Mouse (Mus musculus): ENCODE results near the gene BC067074. TPM values are rescaled to one million over a fixed set of nuclear protein-coding genes. Genes with fewer than 3 reads are reported as not detected.

Gene BC067074
- total RNA-seq, 1 experiment, result 4.1 TPM

DNA sequence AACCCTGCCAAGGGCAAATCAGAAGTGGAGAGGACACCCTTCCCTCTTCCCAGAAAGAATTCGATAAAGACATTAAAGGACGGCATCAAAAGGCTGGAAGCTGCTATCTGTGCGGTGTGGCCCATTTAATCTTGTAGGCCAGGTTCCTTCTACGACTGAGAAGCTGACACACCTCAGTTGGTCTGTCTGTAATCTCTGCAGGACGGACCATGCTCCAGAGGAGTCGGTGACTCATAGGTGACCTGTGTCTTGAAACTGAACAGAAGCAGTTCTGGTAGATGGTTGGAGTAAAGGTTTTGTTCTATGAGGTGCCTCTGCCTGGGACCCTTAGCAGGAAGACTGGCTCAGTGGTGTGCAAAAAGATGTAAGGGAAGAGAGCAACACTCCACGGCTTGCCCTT is 122.6 kb downstream of the BC067074 start:
- Histone ChIP-seq H3K36me3 (ENCODE audit: control insufficient read depth, insufficient read depth, low read length, poor library complexity, severe bottlenecking) (no peaks in the 10 kb centered on the region), H3K9ac (ENCODE audit: insufficient read depth, low read depth, low read length, poor library complexity, severe bottlenecking) (no peak overlapping the region), H3K9me3 (ENCODE audit: control insufficient read depth, insufficient read depth, low read depth, low read length) (no peaks in the 10 kb centered on the region), H3K4me1 (ENCODE audit: control insufficient read depth in 2 of 2, insufficient read depth in 2 of 2, low read length in 2 of 2, poor library complexity in 1 of 2) (no peaks in the 10 kb centered on the region), H3K27ac (ENCODE audit: insufficient read depth, low read depth, low read length, poor library complexity, severe bottlenecking) (no peak overlapping the region), H3K4me3 (ENCODE audit: insufficient read depth in 1 of 2, low read depth in 1 of 2, low read length in 2 of 2, poor library complexity in 1 of 2, severe bottlenecking in 1 of 2) (no peak overlapping the region)
- DNase-seq (ENCODE audit: low read depth, low spot score), result no peak
- in situ Hi-C loops (cut with MboI; ENCODE audit: low sequenced_read_pairs in 2 of 2, unreplicated experiment in 2 of 2), result no loop called here
- TF ChIP-seq ZC3H11A (IDR thresholded peaks at IDR 0.05; ENCODE audit: borderline replicate concordance, low read depth, low read length) (no peak), HCFC1 (IDR thresholded peaks at IDR 0.05; ENCODE audit: borderline replicate concordance, insufficient read depth, low read length) (no peak), MAFK (IDR thresholded peaks at IDR 0.05; ENCODE audit: insufficient read depth, low read depth, low read length) (no peak), ZNF384 (IDR thresholded peaks at IDR 0.05; ENCODE audit: low read depth, low read length) (no peak), CHD2 (IDR thresholded peaks at IDR 0.05; ENCODE audit: low read depth, low read length) (no peak)

DNA sequence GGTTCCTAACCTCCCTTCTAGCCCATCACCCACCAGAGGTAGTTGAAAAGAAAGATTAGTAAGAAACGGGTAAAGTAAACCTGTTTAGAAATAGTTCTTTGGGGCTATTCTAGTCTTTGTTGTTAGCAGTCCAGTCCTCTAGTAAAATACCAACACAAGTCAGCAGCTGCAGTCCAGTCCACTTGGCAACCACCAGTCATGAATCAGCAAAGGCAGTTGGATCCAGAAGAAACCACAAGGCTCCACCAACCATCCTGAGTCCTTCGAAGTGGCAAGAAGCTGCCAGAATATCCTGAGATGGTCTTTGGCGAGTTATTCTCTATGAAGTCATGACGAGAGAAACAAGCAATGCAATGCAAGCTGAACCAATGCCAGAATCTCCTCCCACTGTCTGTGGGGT is 124.0 kb downstream of the BC067074 start:
- no peak for TF ChIP-seq ZNF384 (IDR thresholded peaks at IDR 0.05; ENCODE audit: low read depth, low read length)
- Histone ChIP-seq H3K9me3 (ENCODE audit: control insufficient read depth, insufficient read depth, low read depth, low read length) (no peaks in the 10 kb centered on the region), H3K4me1 (ENCODE audit: control insufficient read depth in 2 of 2, insufficient read depth in 2 of 2, low read length in 2 of 2, poor library complexity in 1 of 2) (no peaks in the 10 kb centered on the region), H3K27ac (ENCODE audit: insufficient read depth, low read depth, low read length, poor library complexity, severe bottlenecking) (no peak overlapping the region), H3K4me3 (ENCODE audit: insufficient read depth in 1 of 2, low read depth in 1 of 2, low read length in 2 of 2, poor library complexity in 1 of 2, severe bottlenecking in 1 of 2) (no peak overlapping the region), H3K36me3 (ENCODE audit: control insufficient read depth, insufficient read depth, low read length, poor library complexity, severe bottlenecking) (no peaks in the 10 kb centered on the region), H3K9ac (ENCODE audit: insufficient read depth, low read depth, low read length, poor library complexity, severe bottlenecking) (no peak overlapping the region)
- in situ Hi-C loops (cut with MboI; ENCODE audit: low sequenced_read_pairs in 2 of 2, unreplicated experiment in 2 of 2), result no loop called here
- DNase-seq (ENCODE audit: low read depth, low spot score), result no peak

DNA sequence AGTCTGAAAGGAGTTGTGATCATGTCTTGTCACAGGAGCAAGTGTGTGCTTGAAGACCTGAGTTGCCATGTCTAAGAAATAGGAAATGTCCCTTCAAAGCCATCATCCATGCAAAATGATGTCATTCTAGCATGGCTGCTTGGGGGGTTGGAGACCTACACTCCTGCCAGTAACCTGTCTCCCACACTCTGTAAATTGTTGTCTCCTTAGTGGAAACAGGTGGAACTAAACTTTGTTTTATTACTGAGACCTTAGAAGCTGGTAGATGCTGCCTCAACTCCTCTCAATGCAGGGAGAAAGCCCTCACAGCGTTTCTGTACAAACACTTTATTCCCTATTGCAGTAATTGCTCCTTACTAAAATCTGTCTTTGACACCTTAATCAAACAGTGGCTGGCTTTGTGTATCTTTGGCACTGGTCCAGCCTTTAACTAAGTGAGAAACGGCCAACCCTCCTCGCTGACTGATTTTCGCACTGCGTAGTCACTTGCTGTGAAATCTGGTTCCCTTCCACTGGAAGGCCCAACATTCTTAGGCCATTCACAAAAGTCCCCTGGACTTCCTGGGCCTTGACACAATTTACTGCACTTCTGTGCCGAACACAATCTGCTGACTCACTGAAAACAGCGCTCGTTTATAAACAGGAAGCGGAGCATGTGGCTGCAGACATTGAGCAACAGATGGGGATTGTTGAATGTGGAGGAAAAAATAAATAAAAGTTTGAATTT is 125.0 kb downstream of the BC067074 start:
- no peak overlapping the region for H3K4me3 ChIP-seq (ENCODE audit: insufficient read depth in 1 of 2, low read depth in 1 of 2, low read length in 2 of 2, poor library complexity in 1 of 2, severe bottlenecking in 1 of 2)
- DNase-seq (ENCODE audit: low read depth, low spot score), result no peak
- no peak for TF ChIP-seq CHD2 (IDR thresholded peaks at IDR 0.05; ENCODE audit: low read depth, low read length)
- no peak for TF ChIP-seq ZNF384 (IDR thresholded peaks at IDR 0.05; ENCODE audit: low read depth, low read length)
- no peak for TF ChIP-seq HCFC1 (IDR thresholded peaks at IDR 0.05; ENCODE audit: borderline replicate concordance, insufficient read depth, low read length)
- no peak for TF ChIP-seq ZC3H11A (IDR thresholded peaks at IDR 0.05; ENCODE audit: borderline replicate concordance, low read depth, low read length)
- TF ChIP-seq MAFK (IDR thresholded peaks at IDR 0.05; ENCODE audit: insufficient read depth, low read depth, low read length), result no peak
- H3K9me3 ChIP-seq (ENCODE audit: control insufficient read depth, insufficient read depth, low read depth, low read length), result no peaks in the 10 kb centered on the region
- in situ Hi-C loops (cut with MboI; ENCODE audit: low sequenced_read_pairs in 2 of 2, unreplicated experiment in 2 of 2), result no loop called here
- no peaks in the 10 kb centered on the region for H3K36me3 ChIP-seq (ENCODE audit: control insufficient read depth, insufficient read depth, low read length, poor library complexity, severe bottlenecking)
- no peak overlapping the region for H3K27ac ChIP-seq (ENCODE audit: insufficient read depth, low read depth, low read length, poor library complexity, severe bottlenecking)
- no peaks in the 10 kb centered on the region for H3K4me1 ChIP-seq (ENCODE audit: control insufficient read depth in 2 of 2, insufficient read depth in 2 of 2, low read length in 2 of 2, poor library complexity in 1 of 2)
- H3K9ac ChIP-seq (ENCODE audit: insufficient read depth, low read depth, low read length, poor library complexity, severe bottlenecking), result no peak overlapping the region

DNA sequence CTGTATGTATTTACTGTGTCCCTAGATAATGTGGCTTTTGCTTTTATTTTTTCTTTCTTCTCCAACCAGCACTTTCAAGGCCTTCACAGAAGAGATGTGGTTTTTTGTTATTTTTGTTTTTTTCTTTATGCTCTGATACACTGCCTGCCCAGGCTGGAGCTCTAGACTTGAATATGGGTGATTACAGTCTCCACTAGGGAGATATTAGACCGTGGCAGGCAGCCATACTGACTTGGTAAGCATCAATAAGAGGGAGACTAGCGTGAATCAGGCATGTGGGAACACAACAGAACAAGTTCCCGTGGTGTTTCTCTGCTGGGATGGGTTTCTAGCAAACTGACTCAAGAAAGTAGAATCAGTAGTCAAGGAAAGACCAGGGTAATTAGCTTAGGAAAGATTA is 125.7 kb downstream of the BC067074 start:
- Histone ChIP-seq H3K9me3 (ENCODE audit: control insufficient read depth, insufficient read depth, low read depth, low read length) (no peaks in the 10 kb centered on the region), H3K36me3 (ENCODE audit: control insufficient read depth, insufficient read depth, low read length, poor library complexity, severe bottlenecking) (no peaks in the 10 kb centered on the region), H3K9ac (ENCODE audit: insufficient read depth, low read depth, low read length, poor library complexity, severe bottlenecking) (no peak overlapping the region), H3K4me1 (ENCODE audit: control insufficient read depth in 2 of 2, insufficient read depth in 2 of 2, low read length in 2 of 2, poor library complexity in 1 of 2) (no peaks in the 10 kb centered on the region), H3K27ac (ENCODE audit: insufficient read depth, low read depth, low read length, poor library complexity, severe bottlenecking) (no peak overlapping the region), H3K4me3 (ENCODE audit: insufficient read depth in 1 of 2, low read depth in 1 of 2, low read length in 2 of 2, poor library complexity in 1 of 2, severe bottlenecking in 1 of 2) (no peak overlapping the region)
- no peak for TF ChIP-seq CHD2 (IDR thresholded peaks at IDR 0.05; ENCODE audit: low read depth, low read length)
- in situ Hi-C loops (cut with MboI; ENCODE audit: low sequenced_read_pairs in 2 of 2, unreplicated experiment in 2 of 2), result no loop called here
- no peak for DNase-seq (ENCODE audit: low read depth, low spot score)

DNA sequence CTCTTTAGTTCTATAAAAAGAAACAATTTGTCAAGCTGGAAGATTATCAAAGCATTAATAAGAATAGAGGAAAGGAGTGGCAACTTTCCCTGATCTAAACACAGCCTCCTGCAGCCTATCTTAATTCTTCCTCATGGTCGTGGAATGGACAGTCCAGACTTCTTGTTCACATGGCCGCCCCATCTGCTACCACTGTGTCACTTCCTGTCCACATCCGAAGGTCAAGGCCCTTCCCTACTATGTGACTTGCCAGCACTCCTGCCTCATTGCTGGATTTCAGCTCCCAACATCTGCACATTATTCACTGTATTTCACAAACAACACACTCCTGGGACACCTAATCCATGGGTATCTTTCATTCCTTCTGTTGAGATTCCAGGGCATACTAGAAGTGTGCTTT is 128.5 kb downstream of the BC067074 start:
- H3K9me3 ChIP-seq (ENCODE audit: control insufficient read depth, insufficient read depth, low read depth, low read length), result no peaks in the 10 kb centered on the region
- no peak overlapping the region for H3K27ac ChIP-seq (ENCODE audit: insufficient read depth, low read depth, low read length, poor library complexity, severe bottlenecking)
- TF ChIP-seq CHD2 (IDR thresholded peaks at IDR 0.05; ENCODE audit: low read depth, low read length) (no peak), MAFK (IDR thresholded peaks at IDR 0.05; ENCODE audit: insufficient read depth, low read depth, low read length) (no peak), ZNF384 (IDR thresholded peaks at IDR 0.05; ENCODE audit: low read depth, low read length) (no peak), ZC3H11A (IDR thresholded peaks at IDR 0.05; ENCODE audit: borderline replicate concordance, low read depth, low read length) (no peak), HCFC1 (IDR thresholded peaks at IDR 0.05; ENCODE audit: borderline replicate concordance, insufficient read depth, low read length) (no peak)
- no peak overlapping the region for H3K4me3 ChIP-seq (ENCODE audit: insufficient read depth in 1 of 2, low read depth in 1 of 2, low read length in 2 of 2, poor library complexity in 1 of 2, severe bottlenecking in 1 of 2)
- no peaks in the 10 kb centered on the region for H3K36me3 ChIP-seq (ENCODE audit: control insufficient read depth, insufficient read depth, low read length, poor library complexity, severe bottlenecking)
- in situ Hi-C loops (cut with MboI; ENCODE audit: low sequenced_read_pairs in 2 of 2, unreplicated experiment in 2 of 2), result no loop called here
- DNase-seq (ENCODE audit: low read depth, low spot score), result no peak
- H3K9ac ChIP-seq (ENCODE audit: insufficient read depth, low read depth, low read length, poor library complexity, severe bottlenecking), result no peak overlapping the region
- no peaks in the 10 kb centered on the region for H3K4me1 ChIP-seq (ENCODE audit: control insufficient read depth in 2 of 2, insufficient read depth in 2 of 2, low read length in 2 of 2, poor library complexity in 1 of 2)
